Mouse (Mus musculus) cerebellum, adult 18-20 months (tissue): ENCODE results near the gene Elmo2.

Source experiments
- DNase-seq, 2 experiments: peaks; one replicate each; pipeline ENCODE4 v3.0.0; 2021

Elmo2 gene

GRCm38 (mm10) chr2:165326304-165327190 is at the start of gene Elmo2:
Elmo2 (minus strand) TSS chr2:165326479.
- peak; percentile 98 for DNase-seq

GRCm38 (mm10) chr2:165376001-165376400 is 49.7 kb upstream of the Elmo2 start:
- no peak for DNase-seq

- no peak for DNase-seq
These were observed 49.2 kb upstream of the Elmo2 start for GRCm38 (mm10) chr2:165375478-165375877.

- no peak for DNase-seq
These were observed 44.8 kb upstream of the Elmo2 start for GRCm38 (mm10) chr2:165371066-165371465.

- DNase-seq, result no peak
These were observed 44.1 kb upstream of the Elmo2 start for GRCm38 (mm10) chr2:165370348-165370747.

- no peak for DNase-seq
These were observed 42.2 kb upstream of the Elmo2 start, which contains the start of gene Zfp663 for GRCm38 (mm10) chr2:165368496-165368895. Zfp663 (minus strand) TSS chr2:165368729.

- no peak for DNase-seq
These were observed 41.7 kb upstream of the Elmo2 start for GRCm38 (mm10) chr2:165367868-165368439.

- DNase-seq, result no peak
These were observed 40.8 kb upstream of the Elmo2 start for GRCm38 (mm10) chr2:165367047-165367520.

- peak; percentile 63 to 75 for DNase-seq
These were observed 38.2 kb upstream of the Elmo2 start for GRCm38 (mm10) chr2:165364334-165365091.

- no peak for DNase-seq
These were observed 37.0 kb upstream of the Elmo2 start for GRCm38 (mm10) chr2:165363282-165363681.

GRCm38 (mm10) chr2:165360861-165361260 is 34.6 kb upstream of the Elmo2 start:
- peak; percentile 49 to 51 for DNase-seq

GRCm38 (mm10) chr2:165351828-165352513 is 25.7 kb upstream of the Elmo2 start:
- DNase-seq, result no peak

GRCm38 (mm10) chr2:165349466-165349865 is 23.2 kb upstream of the Elmo2 start:
- peak; percentile 57 to 58 for DNase-seq

GRCm38 (mm10) chr2:165346180-165346579 is 19.9 kb upstream of the Elmo2 start:
- no peak for DNase-seq

- peak; percentile 65 to 78 for DNase-seq
These were observed 10.9 kb upstream of the Elmo2 start for GRCm38 (mm10) chr2:165337191-165337590.

GRCm38 (mm10) chr2:165332610-165333210 is 6.4 kb upstream of the Elmo2 start:
- no peak for DNase-seq

- DNase-seq, result no peak
These were observed 3.4 kb upstream of the Elmo2 start for GRCm38 (mm10) chr2:165329703-165330102.

- DNase-seq, result no peak
These were observed 2.5 kb upstream of the Elmo2 start for GRCm38 (mm10) chr2:165328746-165329145.

- peak in 1 of 2 experiments; percentile 31 for DNase-seq
These were observed 1.1 kb upstream of the Elmo2 start for GRCm38 (mm10) chr2:165327386-165327785.

GRCm38 (mm10) chr2:165325521-165326303 is 567 bp downstream of the Elmo2 start:
- peak; percentile 59 to 66 for DNase-seq

- DNase-seq, result peak; percentile 61 to 68
These were observed 2.4 kb downstream of the Elmo2 start for GRCm38 (mm10) chr2:165323928-165324327.
